Mouse (Mus musculus) MEL (cell line): Measurements from ENCODE around the gene Arfrp1. TPM values are rescaled to one million over a fixed set of nuclear protein-coding genes. Genes with fewer than 3 reads are reported as not detected.

Experiments used
- DNase-seq: peaks from one replicate; pipeline ENCODE4 v3.0.0; 2011; ENCODE audit warnings: low read depth, low spot score
- H3K27ac ChIP-seq: 2 replicates; pipeline ENCODE4 v1.5.1; 2012; ENCODE audit warnings: low read depth, mild to moderate bottlenecking, control low read depth, low read length, moderate library complexity; ENCODE audit not compliant: control insufficient read depth
- H3K27me3 ChIP-seq, 2 experiments: fragments of 150-350 bp in 1 of 2; sonication (generic) in 1 of 2; 2 replicates each; pipeline ENCODE4 v1.6.1; 2012; ENCODE audit warnings: low read length in 2 of 2, mild to moderate bottlenecking in 2 of 2, improper control_type of control experiment in 1 of 2, moderate library complexity in 1 of 2; ENCODE audit not compliant: insufficient read depth in 2 of 2, control insufficient read depth in 1 of 2
- H3K36me3 ChIP-seq, 2 experiments: 2 replicates each; pipeline ENCODE4 v1.6.1; 2012 to 2014; ENCODE audit warnings: low read length in 2 of 2, improper control_type of control experiment in 1 of 2, inconsistent platforms in 1 of 2, mild to moderate bottlenecking in 1 of 2; ENCODE audit not compliant: insufficient read depth in 2 of 2, control insufficient read depth in 1 of 2
- H3K4me1 ChIP-seq, 2 experiments: fragments of 150-350 bp in 1 of 2; sonication (generic) in 1 of 2; 2 replicates each; pipeline ENCODE4 v1.6.1; 2012; ENCODE audit warnings: low read length in 2 of 2, improper control_type of control experiment in 1 of 2, mild to moderate bottlenecking in 1 of 2; ENCODE audit not compliant: insufficient read depth in 2 of 2, control insufficient read depth in 1 of 2
- H3K4me3 ChIP-seq, 2 experiments: fragments of 150-350 bp in 1 of 2; sonication (generic) in 1 of 2; 2 replicates each; pipeline ENCODE4 v1.5.1; 2012; ENCODE audit warnings: low read depth in 2 of 2, low read length in 2 of 2, mild to moderate bottlenecking in 2 of 2, moderate library complexity in 2 of 2, control low read depth in 1 of 2, improper control_type of control experiment in 1 of 2; ENCODE audit not compliant: control insufficient read depth in 1 of 2, insufficient read depth in 1 of 2
- H3K79me2 ChIP-seq: 2 replicates; pipeline ENCODE4 v1.6.1; 2012; ENCODE audit warnings: mild to moderate bottlenecking, low read length, moderate library complexity; ENCODE audit not compliant: control insufficient read depth, poor library complexity, insufficient read depth
- H3K9ac ChIP-seq: 2 replicates; pipeline ENCODE4 v1.6.1; 2012; ENCODE audit warnings: low read depth, mild to moderate bottlenecking, control low read depth, low read length, moderate library complexity; ENCODE audit not compliant: control insufficient read depth, poor library complexity, severe bottlenecking
- H3K9me3 ChIP-seq: fragments of 150-350 bp; sonication (generic); replicated peaks from 2 replicates; pipeline ENCODE4 v1.6.1; 2012; ENCODE audit warnings: mild to moderate bottlenecking, low read length, improper control_type of control experiment, moderate library complexity; ENCODE audit not compliant: insufficient read depth
- CHD1 ChIP-seq: IDR thresholded peaks from 2 replicates; pipeline ENCODE4 v1.6.1; 2012; ENCODE audit warnings: low read depth, mild to moderate bottlenecking, inconsistent platforms, low read length, improper control_type of control experiment
- CHD2 ChIP-seq: IDR thresholded peaks from 2 replicates; pipeline ENCODE4 v1.6.1; 2011; ENCODE audit warnings: low read length, improper control_type of control experiment
- CTCF ChIP-seq, 3 experiments: IDR thresholded peaks in 2 of 3; conservative IDR thresholded peaks in 1 of 3; 2 replicates each; pipeline ENCODE4 v1.5.1; 2011 to 2012; ENCODE audit warnings: low read length in 3 of 3, low read depth in 2 of 3, mild to moderate bottlenecking in 2 of 3, improper control_type of control experiment in 1 of 3, inconsistent platforms in 1 of 3, mixed read lengths in 1 of 3, moderate library complexity in 1 of 3; ENCODE audit not compliant: control insufficient read depth in 1 of 3, insufficient read depth in 1 of 3, poor library complexity in 1 of 3, severe bottlenecking in 1 of 3
- E2F4 ChIP-seq: IDR thresholded peaks from 2 replicates; pipeline ENCODE4 v1.6.1; 2011; ENCODE audit warnings: low read depth, low read length, improper control_type of control experiment, borderline replicate concordance
- ELF1 ChIP-seq: IDR thresholded peaks from 2 replicates; pipeline ENCODE4 v1.6.1; 2014; ENCODE audit warnings: low read depth, mild to moderate bottlenecking, inconsistent platforms, low read length, improper control_type of control experiment, moderate library complexity
- GABPA ChIP-seq: IDR thresholded peaks from 2 replicates; pipeline ENCODE4 v1.6.1; 2012; ENCODE audit warnings: low read depth, mild to moderate bottlenecking, inconsistent platforms, low read length, improper control_type of control experiment, moderate library complexity
- GATA1 ChIP-seq: IDR thresholded peaks from 2 replicates; pipeline ENCODE4 v1.6.1; 2011; ENCODE audit warnings: low read depth, low read length, improper control_type of control experiment
- HCFC1 ChIP-seq: IDR thresholded peaks from 2 replicates; pipeline ENCODE4 v1.6.1; 2012; ENCODE audit warnings: low read depth, mild to moderate bottlenecking, inconsistent platforms, low read length, improper control_type of control experiment, moderate library complexity
- KAT2A ChIP-seq: conservative IDR thresholded peaks from 2 replicates; pipeline ENCODE4 v1.6.1; 2012; ENCODE audit warnings: low read depth, low read length, improper control_type of control experiment, inconsistent platforms
- MAFK ChIP-seq: IDR thresholded peaks from 2 replicates; pipeline ENCODE4 v1.6.1; 2011; ENCODE audit warnings: low read depth, mild to moderate bottlenecking, low read length, improper control_type of control experiment, borderline replicate concordance
- MAX ChIP-seq: IDR thresholded peaks from 2 replicates; pipeline ENCODE4 v1.6.1; 2011; ENCODE audit warnings: low read length, improper control_type of control experiment
- MEF2A ChIP-seq: IDR thresholded peaks from 2 replicates; pipeline ENCODE4 v1.6.1; 2014; ENCODE audit warnings: low read depth, mild to moderate bottlenecking, inconsistent platforms, low read length, improper control_type of control experiment; ENCODE audit not compliant: poor library complexity, insufficient replicate concordance, severe bottlenecking; ENCODE audit errors: extremely low read depth
- MXI1 ChIP-seq: IDR thresholded peaks from 2 replicates; pipeline ENCODE4 v1.6.1; 2011; ENCODE audit warnings: mild to moderate bottlenecking, low read depth, low read length, improper control_type of control experiment
- MYB ChIP-seq: IDR thresholded peaks from 2 replicates; pipeline ENCODE4 v1.6.1; 2011; ENCODE audit warnings: mild to moderate bottlenecking, low read depth, low read length, improper control_type of control experiment
- MYC ChIP-seq: IDR thresholded peaks from 2 replicates; pipeline ENCODE4 v1.6.1; 2011; ENCODE audit warnings: low read depth, mild to moderate bottlenecking, low read length, improper control_type of control experiment, moderate library complexity
- NELFE ChIP-seq: IDR thresholded peaks from 2 replicates; pipeline ENCODE4 v1.6.1; 2011; ENCODE audit warnings: low read depth, low read length, improper control_type of control experiment
- POLR2A ChIP-seq, 2 experiments: IDR thresholded peaks; 2 replicates each; pipeline ENCODE4 v1.6.1; 2011 to 2012; ENCODE audit warnings: low read length in 2 of 2, mild to moderate bottlenecking in 2 of 2, control low read depth in 1 of 2, improper control_type of control experiment in 1 of 2, low read depth in 1 of 2, moderate library complexity in 1 of 2; ENCODE audit not compliant: control insufficient read depth in 1 of 2, insufficient read depth in 1 of 2, poor library complexity in 1 of 2
- POLR2AphosphoS2 ChIP-seq: IDR thresholded peaks from 2 replicates; pipeline ENCODE4 v1.6.1; 2011; ENCODE audit warnings: low read length, improper control_type of control experiment
- POLR2AphosphoS5 ChIP-seq: IDR thresholded peaks from 2 replicates; pipeline ENCODE4 v1.6.1; 2012; ENCODE audit warnings: low read depth, borderline replicate concordance, mild to moderate bottlenecking, inconsistent platforms, low read length, moderate library complexity, mixed read lengths
- RCOR1 ChIP-seq: IDR thresholded peaks from 2 replicates; pipeline ENCODE4 v1.6.1; 2012; ENCODE audit warnings: low read depth, mild to moderate bottlenecking, inconsistent platforms, low read length, improper control_type of control experiment
- SIN3A ChIP-seq: IDR thresholded peaks from 2 replicates; pipeline ENCODE4 v1.6.1; 2012; ENCODE audit warnings: low read length, improper control_type of control experiment, inconsistent platforms
- SMC3 ChIP-seq: IDR thresholded peaks from 2 replicates; pipeline ENCODE4 v1.6.1; 2011; ENCODE audit warnings: low read depth, low read length, improper control_type of control experiment
- TCF12 ChIP-seq: IDR thresholded peaks from 2 replicates; pipeline ENCODE4 v1.6.1; 2014; ENCODE audit warnings: low read depth, mild to moderate bottlenecking, inconsistent platforms, low read length, improper control_type of control experiment, moderate library complexity
- UBTF ChIP-seq: IDR thresholded peaks from 2 replicates; pipeline ENCODE4 v1.6.1; 2012; ENCODE audit warnings: low read depth, mild to moderate bottlenecking, inconsistent platforms, low read length, improper control_type of control experiment, moderate library complexity, borderline replicate concordance; ENCODE audit not compliant: insufficient read depth
- ZKSCAN1 ChIP-seq: IDR thresholded peaks from 2 replicates; pipeline ENCODE4 v1.6.1; 2012; ENCODE audit warnings: low read depth, mild to moderate bottlenecking, inconsistent platforms, low read length, improper control_type of control experiment, moderate library complexity
- ZNF384 ChIP-seq: IDR thresholded peaks from 2 replicates; pipeline ENCODE4 v1.6.1; 2012; ENCODE audit warnings: low read depth, mild to moderate bottlenecking, inconsistent platforms, low read length, improper control_type of control experiment
- polyA plus RNA-seq, 2 experiments: library from polyadenylated mRNA; stranded (reverse) in 1 of 2; unstranded in 1 of 2; fragments of >175 nt in 1 of 2; fragments of >200 nt in 1 of 2; gene quantifications; 2 replicates each; pipeline versions ENCODE4 v1.2.1 to v1.2.4; 2012; ENCODE audit warnings: low replicate concordance in 2 of 2, low read depth in 1 of 2; ENCODE audit not compliant: insufficient read length in 2 of 2, insufficient read depth in 1 of 2, missing spikeins in 1 of 2
- total RNA-seq: library from RNA; depleted of rRNA; stranded (reverse); fragments of 300-350 nt; gene quantifications from 2 replicates; pipeline ENCODE4 v1.2.3, GENCODE M21; 2012

The Arfrp1 gene
- total and polyA plus RNA-seq, 3 experiments: 36.8 to 68.8 TPM; not detected in 1

GRCm38 (mm10) chr2:181363946-181364345 lies 1.3 kb downstream of the Arfrp1 start:
- Histone ChIP-seq H3K9me3 (no peaks in the 10 kb centered on the region), H3K9ac (peak overlapping the region; percentile 98), H3K79me2 (peaks cover 45% of the 10 kb centered on the region), H3K27ac (no peak overlapping the region), H3K4me3 (peak overlapping the region; percentile 88 to 98), H3K27me3 (no peaks in the 10 kb centered on the region), H3K36me3 (peaks cover 13 to 20% of the 10 kb centered on the region in 2 experiments)
- DNase-seq: no peak
- TF ChIP-seq UBTF: no peak
- TF ChIP-seq HCFC1: no peak
- no peak for TF ChIP-seq GABPA
- no peak for TF ChIP-seq ZNF384
- no peak for TF ChIP-seq RCOR1
- TF ChIP-seq E2F4: no peak
- TF ChIP-seq MXI1: no peak
- TF ChIP-seq MAX: no peak
- no peak for TF ChIP-seq CHD1
- TF ChIP-seq MEF2A: no peak
- TF ChIP-seq, all 39 proteins: peak for 0
- peaks cover 5 to 13% of the 10 kb centered on the region in 2 experiments for H3K4me1 ChIP-seq

- Histone ChIP-seq H3K27ac (no peak overlapping the region), H3K36me3 (peaks cover 0 to 5% of the 10 kb centered on the region in 2 experiments; a peak in 2 of 4 replicates), H3K27me3 (no peaks in the 10 kb centered on the region), H3K9ac (no peak overlapping the region), H3K9me3 (no peaks in the 10 kb centered on the region), H3K4me1 (no peaks in the 10 kb centered on the region), H3K4me3 (no peak overlapping the region), H3K79me2 (no peaks in the 10 kb centered on the region)
- no peak for DNase-seq
- TF ChIP-seq POLR2A (IDR thresholded peaks at IDR 0.05; ENCODE audit: control insufficient read depth in 1 of 2, insufficient read depth in 1 of 2, low read depth in 1 of 2, low read length in 2 of 2, poor library complexity in 1 of 2) (peak in 1 of 2 experiments; percentile 48; a peak in 2 of 4 replicates), SMC3 (no peak), ZKSCAN1 (no peak), POLR2AphosphoS2 (peak; percentile 84; the same call in 1 of the 2 replicates)
These were observed 8.4 kb downstream of the Arfrp1 start for GRCm38 (mm10) chr2:181356780-181357179.

GRCm38 (mm10) chr2:181342766-181343165 lies 22.4 kb downstream of the Arfrp1 start:
- Histone ChIP-seq H3K79me2 (no peaks in the 10 kb centered on the region), H3K9me3 (no peaks in the 10 kb centered on the region), H3K36me3 (peaks cover 0 to 11% of the 10 kb centered on the region in 2 experiments; a peak in 2 of 4 replicates), H3K4me3 (no peak overlapping the region), H3K27ac (no peak overlapping the region), H3K4me1 (no peaks in the 10 kb centered on the region), H3K9ac (no peak overlapping the region), H3K27me3 (no peaks in the 10 kb centered on the region)
- DNase-seq: no peak
- TF ChIP-seq ZKSCAN1 (no peak), ELF1 (no peak), E2F4 (no peak), NELFE (no peak), MAFK (no peak), HCFC1 (no peak), ZNF384 (no peak), TCF12 (no peak), MYC (no peak), POLR2AphosphoS2 (no peak), KAT2A (no peak), CTCF (IDR thresholded peaks at IDR 0.05 in 2 of 3, conservative IDR thresholded peaks at IDR 0.05 in 1 of 3; ENCODE audit: control insufficient read depth in 1 of 3, insufficient read depth in 1 of 3, low read depth in 2 of 3, low read length in 3 of 3, poor library complexity in 1 of 3, severe bottlenecking in 1 of 3) (no peak), SIN3A (no peak), MYB (no peak), RCOR1 (no peak), POLR2AphosphoS5 (no peak), MEF2A (no peak), MAX (no peak), GATA1 (no peak), CHD2 (no peak)
